Mouse (Mus musculus) splenic B cell, adult 2 months (primary cell): Measurements from ENCODE around the gene Slc7a7.
A peak's percentile ranks its signal among the peaks of the same experiment; 100 is the strongest.
"Not testable (repeated sequence)": the region's sequence is repeated elsewhere in the genome, so short reads cannot be mapped to it uniquely, and the experiment has no call there.

Experiments used
- DNase-seq: peaks from one replicate; pipeline ENCODE4 v3.0.0-alpha.2; 2011; ENCODE audit warnings: low read depth, low spot score
- H3K27me3 ChIP-seq: 2 replicates; pipeline ENCODE4 v1.6.1; 2012; ENCODE audit warnings: mild to moderate bottlenecking, low read length, moderate library complexity, mixed read lengths; ENCODE audit not compliant: control insufficient read depth, poor library complexity, insufficient read depth, severe bottlenecking
- H3K36me3 ChIP-seq: 2 replicates; pipeline ENCODE4 v1.6.1; 2012; ENCODE audit warnings: mild to moderate bottlenecking, low read length, moderate library complexity, mixed read lengths; ENCODE audit not compliant: control insufficient read depth, poor library complexity, insufficient read depth, severe bottlenecking

The Slc7a7 gene

GRCm38 (mm10) chr14:54352314-54352713 is 65.3 kb downstream of the Slc7a7 start:
- no peaks in the 10 kb centered on the region for H3K27me3 ChIP-seq
- DNase-seq, result no peak
- H3K36me3 ChIP-seq, result no peaks in the 10 kb centered on the region

GRCm38 (mm10) chr14:54350773-54351541 is 66.6 kb downstream of the Slc7a7 start:
- H3K36me3 ChIP-seq, H3K27me3 ChIP-seq: not testable (repeated sequence)
- DNase-seq, result peak; percentile 77

- H3K27me3 ChIP-seq, H3K36me3 ChIP-seq, DNase-seq: not testable (repeated sequence)
These were observed 75.8 kb downstream of the Slc7a7 start for GRCm38 (mm10) chr14:54341807-54342206.

- no peaks in the 10 kb centered on the region for H3K36me3 ChIP-seq
- no peaks in the 10 kb centered on the region for H3K27me3 ChIP-seq
- no peak for DNase-seq
These were observed 76.7 kb downstream of the Slc7a7 start for GRCm38 (mm10) chr14:54340836-54341235.

- Histone ChIP-seq H3K36me3 (no peaks in the 10 kb centered on the region), H3K27me3 (no peaks in the 10 kb centered on the region)
- DNase-seq, result no peak
These were observed 84.0 kb downstream of the Slc7a7 start for GRCm38 (mm10) chr14:54333452-54334189.

- Histone ChIP-seq H3K36me3 (no peaks in the 10 kb centered on the region), H3K27me3 (no peaks in the 10 kb centered on the region)
- DNase-seq, result no peak
These were observed 85.2 kb downstream of the Slc7a7 start for GRCm38 (mm10) chr14:54332176-54333074.

GRCm38 (mm10) chr14:54331178-54331577 is 86.4 kb downstream of the Slc7a7 start:
- no peak for DNase-seq

GRCm38 (mm10) chr14:54329201-54329600 is 88.4 kb downstream of the Slc7a7 start:
- Histone ChIP-seq H3K27me3 (no peaks in the 10 kb centered on the region), H3K36me3 (no peaks in the 10 kb centered on the region)
- DNase-seq, result no peak

More at GRCm38 (mm10) chr14:54331178-54331577, 86.4 kb downstream of the Slc7a7 start:
- no peaks in the 10 kb centered on the region for H3K36me3 ChIP-seq
- H3K27me3 ChIP-seq, result no peaks in the 10 kb centered on the region

GRCm38 (mm10) chr14:54328548-54328947 is 89.0 kb downstream of the Slc7a7 start:
- Histone ChIP-seq H3K36me3 (no peaks in the 10 kb centered on the region), H3K27me3 (no peaks in the 10 kb centered on the region)
- DNase-seq, result peak; percentile 11

GRCm38 (mm10) chr14:54324486-54324885 is 93.1 kb downstream of the Slc7a7 start:
- no peaks in the 10 kb centered on the region for H3K27me3 ChIP-seq

GRCm38 (mm10) chr14:54321556-54322376 is 95.8 kb downstream of the Slc7a7 start:
- no peaks in the 10 kb centered on the region for H3K36me3 ChIP-seq
- no peaks in the 10 kb centered on the region for H3K27me3 ChIP-seq
- no peak for DNase-seq

More at GRCm38 (mm10) chr14:54324486-54324885, 93.1 kb downstream of the Slc7a7 start:
- DNase-seq, result no peak
- no peaks in the 10 kb centered on the region for H3K36me3 ChIP-seq
